Mouse (Mus musculus) brain, embryonic 14.5 days (tissue): Measurements from ENCODE around the gene Tgfbr1.

Experiments
- CTCF ChIP-seq: fragments of 200-500 bp; IDR thresholded peaks from 2 replicates; pipeline ENCODE4 v1.5.1; 2012; ENCODE audit warnings: inconsistent platforms, mild to moderate bottlenecking, moderate library complexity, borderline replicate concordance; ENCODE audit not compliant: insufficient read depth, insufficient read length; ENCODE audit errors: extremely low read depth
- POLR2A ChIP-seq: fragments of 200-500 bp; IDR thresholded peaks from 2 replicates; pipeline ENCODE4 v1.6.1; 2012; ENCODE audit warnings: mild to moderate bottlenecking, inconsistent platforms, borderline replicate concordance; ENCODE audit not compliant: poor library complexity, insufficient read depth, insufficient read length, severe bottlenecking; ENCODE audit errors: extremely low read depth

DNA sequence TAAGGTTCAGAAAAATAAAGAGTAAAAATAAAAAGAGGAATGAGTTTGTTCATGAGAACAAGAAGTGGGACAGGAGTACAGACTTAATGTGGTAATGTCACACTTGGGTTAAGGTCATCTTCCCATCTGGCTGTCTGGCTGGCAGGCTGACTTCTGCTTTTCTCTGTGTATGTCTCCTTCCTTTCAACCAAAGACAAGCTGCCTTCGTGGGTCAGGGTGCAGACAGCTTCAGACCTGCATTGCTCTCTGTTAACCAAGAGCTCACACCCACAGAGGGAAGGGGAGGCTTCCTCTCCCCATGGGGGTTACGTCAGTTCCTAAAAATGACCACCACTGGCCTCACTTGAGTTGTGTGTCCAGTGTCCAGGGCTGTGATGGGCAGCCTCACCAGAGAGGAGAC, 37.6 kb upstream of the Tgfbr1 start:
- no peak for TF ChIP-seq CTCF
- no peak for TF ChIP-seq POLR2A
